ENCODE assay signal across 14 mouse cellular contexts in the genomic region with DNA sequence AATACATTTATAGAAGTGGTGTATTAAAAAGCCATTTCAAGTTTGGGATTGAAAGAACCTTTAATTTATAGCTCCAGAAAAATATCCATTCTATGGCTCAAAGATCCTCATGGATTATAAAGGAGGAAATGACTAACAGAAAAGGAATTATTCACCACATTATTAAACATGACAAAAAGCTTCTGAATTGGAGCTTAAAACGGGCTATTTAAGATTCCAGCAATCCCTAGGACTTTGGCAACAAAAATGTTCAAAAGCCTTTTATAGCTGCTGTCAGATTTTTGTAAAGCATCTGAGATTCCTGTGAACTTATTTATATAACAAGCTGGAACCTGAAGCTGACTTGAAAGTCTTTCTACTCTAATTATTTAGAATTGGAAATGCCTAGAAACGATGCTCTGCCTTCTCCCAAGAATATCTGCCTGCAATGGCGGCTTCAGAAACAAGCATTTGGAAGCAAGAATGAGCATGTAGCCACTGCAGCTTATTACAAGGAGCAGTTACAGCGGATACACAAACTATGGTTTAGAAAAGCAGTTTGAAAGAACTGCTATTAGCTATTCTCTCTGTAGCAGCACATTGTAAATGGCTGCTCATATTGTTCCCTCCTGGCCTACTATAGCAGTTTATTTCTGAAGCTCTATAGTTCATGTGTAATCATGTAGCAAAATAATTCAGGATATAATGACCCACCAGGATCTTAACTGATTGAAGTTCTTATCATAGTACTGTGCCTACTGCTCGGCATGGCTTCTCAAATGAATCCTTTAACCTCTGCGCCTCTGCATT.
DNase-seq lines count a peak whose midpoint lies in the region; ATAC-seq lines count a peak whose summit lies in the region.
"Had no signal": no experiment of that assay in that cellular context is flagged by ENCODE, and none has a peak within 500 bp of the region (broad histone marks: within the 10 kb centered on the region; RNA-seq: fewer than 3 reads in every experiment).

No protein-coding gene starts in this region.

- peaks cover 3% of the 10 kb centered on the region; the same call in 1 of the 2 replicates for H3K4me1 ChIP-seq in forebrain, embryonic 16.5 days (replicated peaks; ENCODE audit: control insufficient read depth, insufficient read depth, low read length)
- no peaks in the 10 kb centered on the region; the same call in 1 of the 2 replicates for H3K4me1 ChIP-seq in midbrain, embryonic 14.5 days (ENCODE audit: control insufficient read depth, insufficient read depth, low read length)
- H3K4me1 ChIP-seq: hindbrain, embryonic 10.5 days; liver, embryonic 13.5 days had no signal

- no peaks in the 10 kb centered on the region for H3K9me3 ChIP-seq in forebrain, embryonic 16.5 days (ENCODE audit: control insufficient read depth, low read length)
- no peaks in the 10 kb centered on the region for H3K9me3 ChIP-seq in midbrain, embryonic 14.5 days (ENCODE audit: control insufficient read depth, low read length)
- H3K9me3 ChIP-seq: hindbrain, embryonic 10.5 days; liver, embryonic 13.5 days had no signal

- H3K36me3 ChIP-seq in forebrain, embryonic 16.5 days (ENCODE audit: control insufficient read depth, insufficient read depth) = no peaks in the 10 kb centered on the region
- no peaks in the 10 kb centered on the region for H3K36me3 ChIP-seq in midbrain, embryonic 14.5 days (ENCODE audit: control insufficient read depth, insufficient read depth, low read length)
- H3K36me3 ChIP-seq: hindbrain, embryonic 10.5 days; liver, embryonic 13.5 days had no signal

- H3K4me2 ChIP-seq in forebrain, embryonic 16.5 days (ENCODE audit: low read length) = no peak overlapping the region
- no peak overlapping the region for H3K4me2 ChIP-seq in midbrain, embryonic 14.5 days (ENCODE audit: low read length)
- H3K4me2 ChIP-seq: heart, embryonic 11.5 days; liver, embryonic 13.5 days had no signal

- 9% methylated on average over 6 of the region's 6 CpGs for WGBS in forebrain, embryonic 16.5 days
- 41% methylated on average over 6 of the region's 6 CpGs for WGBS in midbrain, embryonic 14.5 days

- ATAC-seq in forebrain, embryonic 16.5 days = peak; percentile 71
- ATAC-seq in midbrain, embryonic 14.5 days (ENCODE audit: low FRiP score, low TSS enrichment) = no peak

- peak; percentile 29 for DNase-seq in left cerebral cortex, adult 11 months (ENCODE audit: low spot score)
- DNase-seq in left cerebral cortex, postnatal 4 days = no peak
- peak; percentile 6 for DNase-seq in brain, embryonic 18.5 days (ENCODE audit: low read depth, low spot score)
- peak; percentile 59 for DNase-seq in midbrain, embryonic 14.5 days
- DNase-seq in cerebellum, adult 11 months = no peak
- no peak for DNase-seq in thymus, postnatal 10 days (ENCODE audit: low spot score in 2 of 2)
- DNase-seq: adrenal gland, adult 2 months; kidney, adult 18-20 months; liver, embryonic 13.5 days; lung, postnatal 14 days had no signal

- H3K27me3 ChIP-seq in forebrain, embryonic 16.5 days (replicated peaks; ENCODE audit: control insufficient read depth, insufficient read depth, low read length) = no peaks in the 10 kb centered on the region
- H3K27me3 ChIP-seq in midbrain, embryonic 14.5 days (ENCODE audit: control insufficient read depth, insufficient read depth, low read length) = no peaks in the 10 kb centered on the region
- H3K27me3 ChIP-seq: liver, embryonic 13.5 days had no signal

- intact Hi-C loops in left cerebral cortex, postnatal 4 days (cut with DNase I) = no loop called here

- no peak overlapping the region for H3K4me3 ChIP-seq in forebrain, embryonic 16.5 days (replicated peaks; ENCODE audit: low read length)
- H3K4me3 ChIP-seq in midbrain, embryonic 14.5 days (replicated peaks; ENCODE audit: low read depth, low read length) = no peak overlapping the region
- H3K4me3 ChIP-seq: hindbrain, embryonic 10.5 days; liver, embryonic 13.5 days; myocyte had no signal

- H3K27ac ChIP-seq in forebrain, embryonic 16.5 days (ENCODE audit: low read length) = 0 out of 2 replicates have a peak overlapping the region, but pooled peaks have one; percentile 45
- H3K27ac ChIP-seq in midbrain, embryonic 14.5 days (replicated peaks; ENCODE audit: low read depth, low read length) = peak overlapping the region; percentile 22; the same call in 1 of the 2 replicates
- H3K27ac ChIP-seq: hindbrain, embryonic 10.5 days; liver, embryonic 13.5 days had no signal

- H3K9ac ChIP-seq in forebrain, embryonic 16.5 days (replicated peaks; ENCODE audit: low read depth, low read length) = no peak overlapping the region
- no peak overlapping the region for H3K9ac ChIP-seq in midbrain, embryonic 14.5 days (replicated peaks; ENCODE audit: low read length)
- H3K9ac ChIP-seq: liver, embryonic 13.5 days had no signal

Comparison
In these comparisons a context has a peak if more than half of its experiments do, and no peak if none do; other contexts are left out.
1. DNase-seq: peak in left cerebral cortex, adult 11 months (single experiment), brain, embryonic 18.5 days (single experiment) and midbrain, embryonic 14.5 days (single experiment); none in left cerebral cortex, postnatal 4 days (single experiment), cerebellum, adult 11 months (single experiment) and thymus, postnatal 10 days (0 of 2).